Mouse (Mus musculus): Measurements from ENCODE around the gene Scrn1. TPM values are rescaled to one million over a fixed set of nuclear protein-coding genes. Genes with fewer than 3 reads are reported as not detected.

The Scrn1 gene
- total and polyA plus RNA-seq, 2 experiments from 2014 or later: 91.7 to 121 TPM

DNA sequence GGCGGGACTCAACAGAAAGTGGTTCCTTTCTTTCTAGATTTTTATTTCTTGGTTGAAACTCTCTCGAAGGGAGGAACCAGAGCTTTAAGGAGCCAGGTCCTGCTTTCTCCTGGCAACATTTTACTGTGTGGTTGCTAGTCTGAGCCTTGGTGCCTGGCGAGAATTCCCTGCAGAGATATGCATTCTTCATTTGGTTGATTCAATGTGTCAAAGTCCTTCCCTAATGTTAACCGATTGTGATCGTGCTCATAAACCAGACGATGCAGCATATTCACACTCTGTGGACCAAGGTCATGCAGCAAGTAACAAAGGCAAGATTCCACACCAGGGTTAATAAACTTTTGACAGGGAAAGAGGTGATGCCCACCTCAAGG lies 244 bp upstream of the Scrn1 start:
- DNase-seq (ENCODE audit: low spot score) (no peak), ATAC-seq (no peak; the same call in 1 of the 2 replicates)
- Histone ChIP-seq H3K27ac (peak overlapping the region; percentile 94), H3K9ac (replicated peaks; ENCODE audit: low read length) (peak overlapping the region; percentile 86), H3K4me2 (ENCODE audit: low read depth, low read length) (peak overlapping the region; percentile 83), H3K4me1 (ENCODE audit: insufficient read depth, low read length) (peaks cover 18% of the 10 kb centered on the region), H3K27me3 (ENCODE audit: insufficient read depth, low read length) (no peaks in the 10 kb centered on the region), H3K9me3 (ENCODE audit: low read length) (no peaks in the 10 kb centered on the region), H3K4me3 (ENCODE audit: low read length) (peak overlapping the region; percentile 75), H3K36me3 (ENCODE audit: insufficient read depth, low read length) (no peaks in the 10 kb centered on the region)
- no peak for TF ChIP-seq CTCF (IDR thresholded peaks at IDR 0.05; ENCODE audit: low read depth)
- WGBS: under 1% methylated on average over 6 of the region's 6 CpGs

DNA sequence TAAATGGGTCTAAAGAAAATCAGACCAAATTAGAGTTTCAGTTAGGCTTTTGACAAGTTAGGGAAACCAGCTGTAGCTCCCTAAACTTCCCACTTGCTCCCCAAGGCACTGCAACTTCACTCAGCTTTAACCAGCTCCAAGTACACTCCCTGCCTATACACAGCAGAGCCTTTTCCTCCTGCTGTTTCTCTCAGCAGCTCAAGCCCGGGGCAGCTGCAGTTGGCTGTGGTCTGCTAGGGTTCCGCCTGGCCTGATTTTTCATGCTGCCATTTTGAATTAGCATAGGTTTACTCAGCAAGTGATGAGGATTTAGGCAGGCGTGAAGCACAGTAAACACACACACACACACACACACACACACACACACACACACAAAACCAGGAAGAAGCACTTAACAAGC lies 1.3 kb downstream of the Scrn1 start:
- peak; percentile 78 for DNase-seq (ENCODE audit: low spot score)
- Histone ChIP-seq H3K9me3 (ENCODE audit: low read length) (no peaks in the 10 kb centered on the region), H3K27ac (peak overlapping the region; percentile 94; the same call in 1 of the 2 replicates), H3K4me2 (ENCODE audit: low read depth, low read length) (peak overlapping the region; percentile 83), H3K36me3 (ENCODE audit: insufficient read depth, low read length) (no peaks in the 10 kb centered on the region), H3K4me1 (ENCODE audit: insufficient read depth, low read length) (peaks cover 18% of the 10 kb centered on the region), H3K4me3 (ENCODE audit: low read length) (peak overlapping the region; percentile 75), H3K27me3 (ENCODE audit: insufficient read depth, low read length) (no peaks in the 10 kb centered on the region), H3K9ac (replicated peaks; ENCODE audit: low read length) (peak overlapping the region; percentile 86)
- WGBS: 10% methylated on average over 3 of the region's 3 CpGs
- no peak for TF ChIP-seq CTCF (IDR thresholded peaks at IDR 0.05; ENCODE audit: low read depth)
- ATAC-seq: peak; percentile 56

DNA sequence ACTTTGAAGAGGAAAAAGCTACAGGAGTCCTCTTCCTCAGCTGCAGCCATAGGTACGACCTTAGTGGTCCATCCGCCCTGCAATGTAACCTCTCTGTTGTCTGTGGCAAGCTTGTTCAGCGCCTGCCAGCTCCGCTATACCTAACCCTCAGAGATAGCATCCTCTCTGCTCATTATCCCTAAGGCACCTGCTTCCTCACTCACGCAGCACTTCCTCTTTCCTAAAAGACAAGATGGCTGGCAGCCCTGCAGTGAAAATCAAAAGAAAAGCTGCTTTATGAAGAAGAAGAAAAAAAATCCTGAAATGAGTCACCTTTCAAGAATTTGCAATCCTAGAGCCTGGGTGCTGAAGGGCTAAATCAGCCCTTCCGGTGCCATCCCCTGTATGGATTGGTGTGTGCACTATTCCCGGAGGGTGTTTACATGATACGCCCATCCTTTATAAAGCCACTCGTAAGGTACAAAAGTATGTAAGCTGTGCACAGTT lies 1.7 kb downstream of the Scrn1 start:
- peaks cover 18% of the 10 kb centered on the region for H3K4me1 ChIP-seq (ENCODE audit: insufficient read depth, low read length)
- DNase-seq (ENCODE audit: low spot score): no peak

DNA sequence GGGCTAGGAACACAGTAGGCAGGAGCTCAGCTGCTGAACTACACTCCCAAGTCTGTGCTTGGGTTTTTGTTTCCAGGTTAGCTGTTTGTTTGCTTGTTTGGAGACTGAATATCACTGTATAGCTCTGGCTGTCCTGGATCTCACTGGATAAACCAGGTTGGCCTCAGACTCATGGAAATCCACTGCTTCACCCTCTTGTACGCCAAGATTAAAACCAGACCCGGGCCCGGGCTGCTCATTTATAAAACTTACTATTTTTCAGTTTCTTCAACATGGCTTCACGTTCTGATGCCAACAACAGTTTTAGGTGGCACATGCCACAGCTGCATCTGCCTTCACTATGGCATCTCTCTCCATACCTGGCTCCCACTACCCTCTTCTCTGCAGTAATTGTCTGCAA lies 2.7 kb downstream of the Scrn1 start:
- H3K27ac ChIP-seq: no peak overlapping the region
- ATAC-seq (no peak), DNase-seq (ENCODE audit: low spot score) (no peak)
- WGBS: 80% methylated on average over 4 of the region's 4 CpGs
- no peaks in the 10 kb centered on the region for H3K36me3 ChIP-seq (ENCODE audit: insufficient read depth, low read length)
- peaks cover 18% of the 10 kb centered on the region for H3K4me1 ChIP-seq (ENCODE audit: insufficient read depth, low read length)
- H3K4me2 ChIP-seq (ENCODE audit: low read depth, low read length): peak overlapping the region; percentile 83
- H3K27me3 ChIP-seq (ENCODE audit: insufficient read depth, low read length): no peaks in the 10 kb centered on the region
- no peaks in the 10 kb centered on the region for H3K9me3 ChIP-seq (ENCODE audit: low read length)
- no peak overlapping the region for H3K4me3 ChIP-seq (ENCODE audit: low read length)
- TF ChIP-seq CTCF (IDR thresholded peaks at IDR 0.05; ENCODE audit: low read depth): no peak
- H3K9ac ChIP-seq (replicated peaks; ENCODE audit: low read length): 0 out of 2 replicates have a peak overlapping the region, but pooled peaks have one; percentile 7

More for the DNA sequence above, 1.7 kb downstream of the Scrn1 start:
- peak overlapping the region; percentile 75 for H3K4me3 ChIP-seq (ENCODE audit: low read length)
- H3K36me3 ChIP-seq (ENCODE audit: insufficient read depth, low read length): no peaks in the 10 kb centered on the region
- peak; percentile 43; the same call in 1 of the 2 replicates for ATAC-seq
- TF ChIP-seq CTCF (IDR thresholded peaks at IDR 0.05; ENCODE audit: low read depth): no peak
- no peaks in the 10 kb centered on the region for H3K27me3 ChIP-seq (ENCODE audit: insufficient read depth, low read length)
- H3K9ac ChIP-seq (replicated peaks; ENCODE audit: low read length): peak overlapping the region; percentile 50
- H3K9me3 ChIP-seq (ENCODE audit: low read length): no peaks in the 10 kb centered on the region
- 40% methylated on average over 9 of the region's 9 CpGs for WGBS
- peak overlapping the region; percentile 94 for H3K27ac ChIP-seq
- peak overlapping the region; percentile 83 for H3K4me2 ChIP-seq (ENCODE audit: low read depth, low read length)

DNA sequence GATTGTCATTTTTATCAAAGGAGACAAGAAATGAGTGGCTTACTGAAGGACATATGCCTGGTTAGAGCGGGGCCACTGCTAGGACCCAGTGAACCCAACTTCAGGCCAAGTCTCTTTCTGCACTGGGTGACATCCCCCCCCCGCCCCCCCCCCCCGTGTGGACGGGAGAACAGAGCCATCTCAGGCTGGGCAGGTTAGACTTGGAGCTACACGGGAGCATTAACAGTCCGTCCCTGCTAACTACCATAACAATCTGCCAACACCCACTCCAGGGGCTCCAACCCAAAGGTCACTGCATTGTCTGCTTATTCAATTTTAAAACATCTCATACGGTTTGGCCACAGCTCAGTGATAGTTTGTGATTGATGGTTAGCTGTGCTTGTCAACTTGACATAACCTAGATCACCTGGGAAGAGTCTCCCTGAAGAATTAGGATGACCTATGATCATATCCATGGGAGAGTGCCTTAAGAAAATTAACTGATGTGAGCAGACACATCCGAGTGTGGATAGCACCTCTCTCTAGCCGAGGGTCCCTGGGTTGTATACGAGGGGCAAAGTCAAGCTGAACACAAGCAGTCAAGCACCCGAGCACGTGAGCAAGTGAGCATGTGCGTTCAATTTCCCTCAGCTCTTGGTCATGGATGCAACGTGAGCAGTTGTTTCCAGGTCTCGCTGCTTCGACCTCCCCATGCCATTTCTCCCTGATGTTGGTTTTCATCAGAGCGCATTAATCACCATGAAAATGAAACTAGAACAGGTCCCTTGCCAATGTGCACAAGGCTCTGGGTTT lies 4.1 kb downstream of the Scrn1 start:
- Histone ChIP-seq H3K36me3 (ENCODE audit: insufficient read depth, low read length) (no peaks in the 10 kb centered on the region), H3K9ac (replicated peaks; ENCODE audit: low read length) (no peak overlapping the region), H3K4me2 (ENCODE audit: low read depth, low read length) (peak overlapping the region; percentile 27; the same call in 1 of the 2 replicates), H3K9me3 (ENCODE audit: low read length) (no peaks in the 10 kb centered on the region), H3K4me3 (ENCODE audit: low read length) (no peak overlapping the region), H3K4me1 (ENCODE audit: insufficient read depth, low read length) (peaks cover 18% of the 10 kb centered on the region), H3K27ac (no peak overlapping the region), H3K27me3 (ENCODE audit: insufficient read depth, low read length) (no peaks in the 10 kb centered on the region)
- no peak for DNase-seq (ENCODE audit: low spot score)
- no peak for ATAC-seq
- 49% methylated on average over 17 of the region's 17 CpGs for WGBS
- no peak for TF ChIP-seq CTCF (IDR thresholded peaks at IDR 0.05; ENCODE audit: low read depth)

DNA sequence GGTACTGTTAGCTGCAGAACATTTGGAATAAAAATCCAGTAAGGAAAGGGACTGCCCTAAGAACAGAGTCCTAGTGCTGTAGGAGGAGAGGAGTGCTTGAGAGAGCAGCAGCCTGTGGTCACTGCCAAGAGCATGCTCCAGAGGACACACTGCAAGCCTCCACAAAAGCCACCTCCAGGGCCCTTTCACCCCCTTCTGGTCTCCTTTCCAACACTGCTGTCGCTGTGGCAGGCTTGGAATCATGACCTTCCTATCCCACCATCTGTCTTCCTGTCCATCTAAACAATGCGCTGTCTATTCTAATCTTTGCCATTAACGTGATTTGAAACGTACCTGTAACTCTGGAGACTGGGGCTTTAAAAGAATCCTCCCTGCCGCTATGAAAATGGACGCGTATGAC lies 7.8 kb downstream of the Scrn1 start:
- H3K4me1 ChIP-seq (ENCODE audit: insufficient read depth, low read length): peaks cover 28% of the 10 kb centered on the region
- no peak overlapping the region for H3K4me2 ChIP-seq (ENCODE audit: low read depth, low read length)
- H3K9ac ChIP-seq (replicated peaks; ENCODE audit: low read length): no peak overlapping the region
- no peaks in the 10 kb centered on the region for H3K27me3 ChIP-seq (ENCODE audit: insufficient read depth, low read length)
- ATAC-seq (no peak), DNase-seq (ENCODE audit: low spot score) (peak; percentile 44)
- H3K9me3 ChIP-seq (ENCODE audit: low read length): no peaks in the 10 kb centered on the region
- 36% methylated on average over 7 of the region's 7 CpGs for WGBS
- H3K27ac ChIP-seq: no peak overlapping the region
- no peak overlapping the region for H3K4me3 ChIP-seq (ENCODE audit: low read length)
- no peak for TF ChIP-seq CTCF (IDR thresholded peaks at IDR 0.05; ENCODE audit: low read depth)
- no peaks in the 10 kb centered on the region for H3K36me3 ChIP-seq (ENCODE audit: insufficient read depth, low read length)

DNA sequence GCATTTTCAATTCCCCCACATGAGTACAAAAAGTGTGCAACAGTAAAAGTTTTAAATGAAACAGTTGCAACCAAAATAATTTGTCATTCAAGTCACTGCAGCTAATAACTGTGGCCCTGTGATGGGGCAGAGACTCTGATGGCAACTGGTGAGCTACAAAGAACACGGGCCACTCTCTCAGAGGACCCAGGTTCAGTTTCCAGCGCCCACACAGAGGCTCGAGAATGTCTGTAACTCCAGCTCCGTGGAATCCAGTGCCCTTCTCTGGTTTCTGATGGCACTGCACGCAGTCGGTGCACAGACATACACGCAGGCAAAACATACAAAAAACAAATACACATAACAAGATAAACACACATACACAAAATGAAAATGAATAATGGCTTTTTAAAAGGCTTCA lies 8.6 kb downstream of the Scrn1 start:
- Histone ChIP-seq H3K36me3 (ENCODE audit: insufficient read depth, low read length) (no peaks in the 10 kb centered on the region), H3K4me3 (ENCODE audit: low read length) (no peak overlapping the region), H3K9me3 (ENCODE audit: low read length) (no peaks in the 10 kb centered on the region), H3K27ac (no peak overlapping the region), H3K9ac (replicated peaks; ENCODE audit: low read length) (no peak overlapping the region), H3K27me3 (ENCODE audit: insufficient read depth, low read length) (no peaks in the 10 kb centered on the region), H3K4me1 (ENCODE audit: insufficient read depth, low read length) (peaks cover 31% of the 10 kb centered on the region), H3K4me2 (ENCODE audit: low read depth, low read length) (no peak overlapping the region)
- TF ChIP-seq CTCF (IDR thresholded peaks at IDR 0.05; ENCODE audit: low read depth): no peak
- WGBS: 92% methylated on average over 7 of the region's 7 CpGs
- DNase-seq (ENCODE audit: low spot score): no peak
- no peak for ATAC-seq
